Mouse (Mus musculus) adrenal gland (tissue): ENCODE data around the gene Pm20d1.

Experiments used
- intact Hi-C: fragments of 180-260 bp; cut with DNase I; formaldehyde crosslinking; loops from one replicate; pipeline ENCODE4 v1.15.1; 2025
- long read RNA-seq, 2 experiments: library from polyadenylated mRNA; unstranded; transcript quantifications; one replicate each; pipeline ENCODE4 v2.0.0; 2020; ENCODE audit warnings: borderline replicate concordance in 1 of 2; ENCODE audit not compliant: insufficient replicate concordance in 1 of 2

Pm20d1 gene
- long read RNA-seq, experiment 1, full-length matches to known transcripts: 6 of 9 reads
- long read RNA-seq, experiment 1, partial matches to known transcripts: 0 of 9 reads
- long read RNA-seq, experiment 1, other reads (novel, unspliced or antisense): 3 of 9 reads
- long read RNA-seq, experiment 2, partial matches to known transcripts: 0 of 1 reads
- long read RNA-seq, experiment 2, other reads (novel, unspliced or antisense): 1 of 1 reads

GRCm38 (mm10) chr1:131797202-131797909 is at the start of gene Pm20d1:
Gene Pm20d1 (plus strand): TSS chr1:131797381.
- intact Hi-C loops: no loop called here

- intact Hi-C loops: no loop called here
Measured at GRCm38 (mm10) chr1:131747761-131748160, 49.4 kb upstream of the Pm20d1 start.

- intact Hi-C loops: no loop called here
Measured at GRCm38 (mm10) chr1:131748636-131749035, 48.5 kb upstream of the Pm20d1 start.

- intact Hi-C loops: no loop called here
Measured at GRCm38 (mm10) chr1:131749706-131750545, 47.3 kb upstream of the Pm20d1 start.

GRCm38 (mm10) chr1:131751181-131751890 is 45.8 kb upstream of the Pm20d1 start:
- intact Hi-C loops: no loop called here

GRCm38 (mm10) chr1:131751891-131752311 is 45.3 kb upstream of the Pm20d1 start:
- intact Hi-C loops: no loop called here

GRCm38 (mm10) chr1:131754212-131754829 is 42.9 kb upstream of the Pm20d1 start:
- intact Hi-C loops: no loop called here

GRCm38 (mm10) chr1:131754916-131755315 is 42.3 kb upstream of the Pm20d1 start:
- intact Hi-C loops: no loop called here

- intact Hi-C loops: no loop called here
Measured at GRCm38 (mm10) chr1:131757211-131757610, 40.0 kb upstream of the Pm20d1 start.

- intact Hi-C loops: no loop called here
Measured at GRCm38 (mm10) chr1:131758796-131759195, 38.4 kb upstream of the Pm20d1 start.

GRCm38 (mm10) chr1:131759667-131760427 is 37.3 kb upstream of the Pm20d1 start:
- intact Hi-C loops: no loop called here

GRCm38 (mm10) chr1:131760428-131760820 is 36.8 kb upstream of the Pm20d1 start:
- intact Hi-C loops: no loop called here

GRCm38 (mm10) chr1:131761079-131761831 is 35.9 kb upstream of the Pm20d1 start:
- intact Hi-C loops: no loop called here

- intact Hi-C loops: no loop called here
Measured at GRCm38 (mm10) chr1:131763683-131764082, 33.5 kb upstream of the Pm20d1 start.

GRCm38 (mm10) chr1:131764581-131765338 is 32.4 kb upstream of the Pm20d1 start:
- intact Hi-C loops: loop anchor here (1.0 to 5.0 kb wide), 3 partner anchors 52 to 152 kb away; no protein-coding TSS in a partner anchor

GRCm38 (mm10) chr1:131765357-131766001 is 31.7 kb upstream of the Pm20d1 start:
- intact Hi-C loops: loop anchor here (1.0 to 5.0 kb wide), 3 partner anchors 53 to 153 kb away; no protein-coding TSS in a partner anchor

GRCm38 (mm10) chr1:131769296-131769695 is 27.9 kb upstream of the Pm20d1 start:
- intact Hi-C loops: loop anchor here (5.0 kb wide), 2 partner anchors 78 to 157 kb away; no protein-coding TSS in a partner anchor

- intact Hi-C loops: no loop called here
Measured at GRCm38 (mm10) chr1:131770656-131771055, 26.5 kb upstream of the Pm20d1 start.
